Mouse (Mus musculus): ENCODE measurements around the gene Cntn5. TPM values are rescaled to one million over a fixed set of nuclear protein-coding genes. Genes with fewer than 3 reads are reported as not detected.

Gene Cntn5
- polyA plus RNA-seq, 1 experiment from 2014 or later, result 20.2 TPM

DNA sequence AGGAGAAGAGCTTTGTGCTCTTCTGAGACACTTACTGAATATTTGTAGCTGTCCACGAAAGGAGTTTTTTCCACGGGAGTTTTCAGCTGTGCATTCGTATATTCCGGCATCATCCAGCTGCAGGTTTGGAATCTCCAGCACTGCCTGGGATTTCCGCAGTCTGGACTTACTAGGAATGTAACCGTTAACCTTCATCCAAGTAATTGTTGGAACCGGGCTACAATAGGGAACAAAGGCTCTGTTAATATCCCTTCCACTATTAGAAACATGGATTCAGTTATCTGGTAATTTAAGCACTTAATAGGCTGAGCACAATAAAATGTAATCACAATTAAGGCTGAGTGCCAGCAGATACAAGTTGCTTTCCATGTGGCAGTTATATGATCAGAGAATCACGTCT lies 920.5 kb downstream of the Cntn5 start:
- H3K9me3 ChIP-seq (ENCODE audit: control insufficient read depth, low read length), result no peaks in the 10 kb centered on the region
- ATAC-seq, result no peak
- WGBS, result 53% methylated on average over 8 of the region's 8 CpGs
- H3K4me3 ChIP-seq (replicated peaks; ENCODE audit: low read length), result no peak overlapping the region
- H3K36me3 ChIP-seq (ENCODE audit: control insufficient read depth, insufficient read depth), result no peaks in the 10 kb centered on the region
- H3K27me3 ChIP-seq (replicated peaks; ENCODE audit: control insufficient read depth, insufficient read depth, low read length), result no peaks in the 10 kb centered on the region
- no peak overlapping the region for H3K9ac ChIP-seq (replicated peaks; ENCODE audit: low read depth, low read length)
- H3K4me1 ChIP-seq (replicated peaks; ENCODE audit: control insufficient read depth, insufficient read depth, low read length), result no peaks in the 10 kb centered on the region
- H3K4me2 ChIP-seq (ENCODE audit: low read length), result no peak overlapping the region
- no peak overlapping the region for H3K27ac ChIP-seq (ENCODE audit: low read length)

DNA sequence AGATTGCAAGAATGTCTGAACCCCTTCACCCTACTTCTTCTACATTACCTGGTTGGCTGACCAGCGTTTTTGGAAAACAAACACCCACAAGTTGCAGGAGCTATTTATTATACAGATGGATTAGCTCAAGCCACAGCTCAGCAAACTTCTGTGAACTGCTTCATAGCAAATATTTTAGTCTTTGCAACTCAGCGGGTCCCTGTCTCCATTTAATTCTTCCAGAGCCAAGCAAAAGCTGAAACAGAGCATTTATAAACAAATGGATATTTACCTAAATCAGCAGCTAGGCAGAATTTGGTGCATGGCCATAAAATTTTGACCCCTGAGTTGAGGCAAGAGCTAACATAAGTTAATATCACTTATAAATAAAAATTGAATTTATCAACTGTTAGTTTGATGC lies 921.4 kb downstream of the Cntn5 start:
- ATAC-seq, result no peak
- no peak overlapping the region for H3K9ac ChIP-seq (replicated peaks; ENCODE audit: low read depth, low read length)
- H3K36me3 ChIP-seq (ENCODE audit: control insufficient read depth, insufficient read depth), result no peaks in the 10 kb centered on the region
- H3K27me3 ChIP-seq (replicated peaks; ENCODE audit: control insufficient read depth, insufficient read depth, low read length), result no peaks in the 10 kb centered on the region
- no peak overlapping the region for H3K27ac ChIP-seq (ENCODE audit: low read length)
- no peaks in the 10 kb centered on the region for H3K9me3 ChIP-seq (ENCODE audit: control insufficient read depth, low read length)
- H3K4me3 ChIP-seq (replicated peaks; ENCODE audit: low read length), result no peak overlapping the region
- no peaks in the 10 kb centered on the region for H3K4me1 ChIP-seq (replicated peaks; ENCODE audit: control insufficient read depth, insufficient read depth, low read length)
- no peak overlapping the region for H3K4me2 ChIP-seq (ENCODE audit: low read length)
- 80% methylated on average over 2 of the region's 2 CpGs for WGBS

DNA sequence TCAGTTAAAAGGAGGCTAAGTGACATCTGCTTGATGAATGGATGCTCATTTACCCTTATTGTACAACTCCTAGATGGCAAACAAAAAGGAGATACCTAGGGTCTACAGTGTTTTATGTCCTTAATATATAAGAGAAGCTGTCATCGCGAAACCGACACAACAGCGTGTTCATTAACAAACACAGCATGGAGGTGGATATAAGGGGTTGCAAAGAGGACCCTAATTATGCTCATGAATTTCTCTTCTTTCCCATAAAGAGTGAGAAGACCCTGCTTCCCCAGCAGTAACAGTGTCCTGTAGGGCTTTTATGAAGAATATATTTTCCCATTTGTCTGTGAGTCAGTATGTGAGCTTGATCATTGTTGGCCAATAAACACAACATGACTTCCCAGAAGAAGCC lies 939.2 kb downstream of the Cntn5 start:
- no peak overlapping the region for H3K4me3 ChIP-seq (replicated peaks; ENCODE audit: low read length)
- H3K4me1 ChIP-seq (replicated peaks; ENCODE audit: control insufficient read depth, insufficient read depth, low read length), result no peaks in the 10 kb centered on the region
- H3K9ac ChIP-seq (replicated peaks; ENCODE audit: low read depth, low read length), result no peak overlapping the region
- no peak overlapping the region for H3K27ac ChIP-seq (ENCODE audit: low read length)
- H3K36me3 ChIP-seq (ENCODE audit: control insufficient read depth, insufficient read depth), result no peaks in the 10 kb centered on the region
- no peaks in the 10 kb centered on the region for H3K9me3 ChIP-seq (ENCODE audit: control insufficient read depth, low read length)
- 96% methylated on average over 4 of the region's 4 CpGs for WGBS
- ATAC-seq, result no peak
- no peaks in the 10 kb centered on the region for H3K27me3 ChIP-seq (replicated peaks; ENCODE audit: control insufficient read depth, insufficient read depth, low read length)
- no peak overlapping the region for H3K4me2 ChIP-seq (ENCODE audit: low read length)

DNA sequence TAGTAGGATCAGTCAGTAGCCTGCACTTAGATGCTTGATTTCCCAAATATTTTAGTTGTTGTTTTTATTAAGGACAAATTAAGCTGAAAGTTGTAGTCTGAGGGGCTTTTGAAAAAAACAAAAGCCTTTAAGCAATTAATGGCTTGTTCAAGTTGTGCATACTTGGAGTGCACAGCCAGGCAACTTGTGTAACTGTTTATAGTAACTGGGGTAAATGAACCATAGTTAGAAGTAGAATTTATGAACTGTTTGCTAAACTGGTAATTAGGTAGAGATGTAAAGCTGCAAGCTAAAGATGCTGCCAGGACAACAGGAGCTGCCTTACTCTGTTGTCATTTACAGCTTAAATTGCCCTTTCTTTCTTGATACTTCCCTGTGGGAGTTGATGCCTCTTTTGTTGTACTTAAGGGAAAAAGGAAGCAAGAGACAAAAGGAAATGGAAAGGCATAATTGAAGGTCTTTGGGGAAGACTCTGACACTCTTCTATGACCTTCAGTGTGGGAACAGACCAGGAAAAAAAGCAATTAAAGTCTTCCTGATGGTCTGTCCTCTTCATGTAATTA lies 943.9 kb downstream of the Cntn5 start:
- H3K9me3 ChIP-seq (ENCODE audit: control insufficient read depth, low read length), result no peaks in the 10 kb centered on the region
- H3K4me1 ChIP-seq (replicated peaks; ENCODE audit: control insufficient read depth, insufficient read depth, low read length), result no peaks in the 10 kb centered on the region
- H3K4me3 ChIP-seq (replicated peaks; ENCODE audit: low read length), result no peak overlapping the region
- H3K27ac ChIP-seq (ENCODE audit: low read length), result no peak overlapping the region
- H3K27me3 ChIP-seq (replicated peaks; ENCODE audit: control insufficient read depth, insufficient read depth, low read length), result 0 out of 2 replicates have a peak, but pooled peaks cover 2% of the 10 kb centered on the region
- no peak overlapping the region for H3K4me2 ChIP-seq (ENCODE audit: low read length)
- peak; percentile 28; the same call in 1 of the 2 replicates for ATAC-seq
- H3K9ac ChIP-seq (replicated peaks; ENCODE audit: low read depth, low read length), result no peak overlapping the region
- no peaks in the 10 kb centered on the region for H3K36me3 ChIP-seq (ENCODE audit: control insufficient read depth, insufficient read depth)

DNA sequence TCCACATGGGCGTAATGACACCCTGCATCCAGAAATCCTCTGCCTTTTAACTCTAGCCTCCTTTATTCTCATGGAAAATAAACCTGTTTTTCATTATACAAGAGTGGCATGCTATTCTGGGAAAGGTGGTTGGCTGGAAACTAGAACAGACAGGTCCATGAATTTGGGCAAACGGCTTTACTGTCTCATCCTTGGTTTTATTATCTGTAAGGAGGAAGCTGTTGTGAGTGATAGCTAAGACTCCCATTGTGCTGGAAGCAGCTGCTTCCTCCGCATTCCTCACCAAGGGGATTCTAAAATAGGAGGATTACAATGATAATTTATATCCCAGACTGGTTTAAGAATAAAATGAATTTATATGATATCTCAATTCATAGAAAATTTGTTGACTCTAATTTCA lies 955.2 kb downstream of the Cntn5 start:
- Histone ChIP-seq H3K4me3 (replicated peaks; ENCODE audit: low read length) (no peak overlapping the region), H3K9ac (replicated peaks; ENCODE audit: low read depth, low read length) (no peak overlapping the region), H3K4me2 (ENCODE audit: low read length) (no peak overlapping the region), H3K9me3 (ENCODE audit: control insufficient read depth, low read length) (no peaks in the 10 kb centered on the region), H3K27me3 (replicated peaks; ENCODE audit: control insufficient read depth, insufficient read depth, low read length) (no peaks in the 10 kb centered on the region), H3K27ac (ENCODE audit: low read length) (0 out of 2 replicates have a peak overlapping the region, but pooled peaks have one; percentile 12), H3K4me1 (replicated peaks; ENCODE audit: control insufficient read depth, insufficient read depth, low read length) (no peaks in the 10 kb centered on the region; the same call in 1 of the 2 replicates), H3K36me3 (ENCODE audit: control insufficient read depth, insufficient read depth) (no peaks in the 10 kb centered on the region)
- ATAC-seq, result no peak
- whole genome bisulfite sequencing, result 68% methylated on average over 3 of the region's 3 CpGs

DNA sequence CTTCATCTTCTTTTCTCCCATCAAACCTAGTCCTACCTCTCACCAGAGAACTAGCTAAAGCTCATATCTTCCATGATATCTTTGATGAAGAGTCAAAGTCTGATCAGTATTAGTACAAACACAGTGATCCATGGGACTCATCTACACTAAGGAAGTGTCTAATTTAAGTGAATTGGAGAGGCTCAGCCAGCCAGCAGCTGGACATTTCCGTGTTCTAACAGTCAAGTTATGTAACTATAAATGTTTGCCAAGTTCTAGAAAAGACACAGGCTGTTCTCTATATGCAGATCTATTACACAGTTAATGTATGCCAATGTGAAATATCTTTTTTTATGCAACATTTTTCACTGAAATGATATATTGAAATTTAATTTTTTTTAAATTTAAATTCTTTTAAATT lies 959.7 kb downstream of the Cntn5 start:
- Histone ChIP-seq H3K9me3 (ENCODE audit: control insufficient read depth, low read length) (no peaks in the 10 kb centered on the region), H3K27ac (ENCODE audit: low read length) (no peak overlapping the region), H3K36me3 (ENCODE audit: control insufficient read depth, insufficient read depth) (no peaks in the 10 kb centered on the region), H3K9ac (replicated peaks; ENCODE audit: low read depth, low read length) (no peak overlapping the region), H3K4me1 (replicated peaks; ENCODE audit: control insufficient read depth, insufficient read depth, low read length) (no peaks in the 10 kb centered on the region; the same call in 1 of the 2 replicates), H3K4me3 (replicated peaks; ENCODE audit: low read length) (no peak overlapping the region), H3K4me2 (ENCODE audit: low read length) (no peak overlapping the region), H3K27me3 (replicated peaks; ENCODE audit: control insufficient read depth, insufficient read depth, low read length) (no peaks in the 10 kb centered on the region)
- no peak for ATAC-seq
- WGBS, result 67% methylated on average over 1 of the region's 1 CpGs

DNA sequence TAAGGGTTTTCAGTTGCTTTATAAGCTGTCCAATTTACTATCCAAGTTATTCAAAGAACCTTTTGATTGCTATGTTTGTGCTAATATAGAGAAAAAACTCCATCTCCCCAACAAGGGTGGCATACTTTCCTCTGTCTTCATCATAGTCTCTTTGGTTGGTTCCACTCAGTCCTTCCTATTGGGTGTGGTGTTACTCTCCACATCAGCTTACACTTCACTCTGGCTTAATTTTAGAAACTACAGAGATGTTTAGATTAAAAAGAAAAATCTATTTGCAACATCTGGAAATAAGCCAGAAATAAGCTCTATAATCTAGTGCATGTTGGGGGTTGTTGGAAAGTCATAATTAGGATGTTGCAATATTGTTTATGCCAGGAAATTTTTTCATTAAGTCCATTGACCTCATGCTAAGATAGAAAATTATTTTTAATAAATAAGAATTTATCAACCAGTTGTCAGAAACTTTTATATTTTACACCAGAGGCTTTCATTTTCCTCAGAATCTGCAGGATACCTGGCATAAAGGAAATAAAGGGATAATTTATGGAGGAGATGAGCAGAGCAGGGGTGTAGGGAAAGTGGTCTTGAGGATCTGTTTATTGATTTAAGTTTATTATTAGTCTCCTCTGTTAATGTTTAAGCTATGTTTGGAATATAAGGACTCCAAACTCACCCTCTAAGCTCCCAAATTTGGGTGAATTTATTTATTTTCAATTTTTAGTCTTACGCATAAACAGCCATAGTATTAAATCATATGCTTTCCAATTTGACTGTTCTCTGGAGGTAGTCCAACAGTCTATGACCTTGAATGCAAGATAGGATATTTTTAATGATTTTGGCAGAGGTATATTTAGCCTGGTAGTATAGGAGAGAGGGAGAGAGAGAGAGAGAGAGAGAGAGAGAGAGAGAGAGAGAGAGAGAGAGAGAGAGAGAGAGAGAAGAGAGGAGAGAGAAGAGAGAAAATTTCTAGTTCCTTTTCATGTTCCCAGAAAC lies 966.8 kb downstream of the Cntn5 start:
- Histone ChIP-seq H3K4me1 (replicated peaks; ENCODE audit: control insufficient read depth, insufficient read depth, low read length) (no peaks in the 10 kb centered on the region), H3K27me3 (replicated peaks; ENCODE audit: control insufficient read depth, insufficient read depth, low read length) (no peaks in the 10 kb centered on the region), H3K27ac (ENCODE audit: low read length) (no peak overlapping the region), H3K36me3 (ENCODE audit: control insufficient read depth, insufficient read depth) (no peaks in the 10 kb centered on the region), H3K4me3 (replicated peaks; ENCODE audit: low read length) (no peak overlapping the region), H3K9ac (replicated peaks; ENCODE audit: low read depth, low read length) (no peak overlapping the region), H3K4me2 (ENCODE audit: low read length) (no peak overlapping the region), H3K9me3 (ENCODE audit: control insufficient read depth, low read length) (no peaks in the 10 kb centered on the region)
- 75% methylated on average over 1 of the region's 1 CpGs for WGBS
- no peak for ATAC-seq

DNA sequence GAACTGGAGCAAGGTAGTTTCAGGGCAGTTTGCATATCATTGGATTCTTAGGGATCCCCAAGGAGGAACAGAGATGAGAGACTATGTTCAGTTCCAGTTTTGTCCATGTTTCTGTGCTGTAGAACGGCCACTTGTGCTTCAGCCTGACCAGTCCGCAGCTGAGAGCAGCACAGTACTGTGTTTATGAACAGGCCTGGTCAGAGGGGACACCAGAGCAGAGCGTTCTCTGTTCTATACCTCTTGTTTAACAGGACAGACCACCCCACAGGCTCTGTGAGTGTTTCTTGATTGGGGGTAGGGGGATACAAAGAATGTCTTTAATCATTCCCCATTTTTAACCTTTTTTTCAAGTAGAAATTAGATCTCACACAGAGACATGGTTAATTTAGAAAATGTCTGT lies 984.0 kb downstream of the Cntn5 start:
- H3K27me3 ChIP-seq (replicated peaks; ENCODE audit: control insufficient read depth, insufficient read depth, low read length), result no peaks in the 10 kb centered on the region
- H3K4me3 ChIP-seq (replicated peaks; ENCODE audit: low read length), result no peak overlapping the region
- WGBS, result 39% methylated on average over 3 of the region's 3 CpGs
- H3K36me3 ChIP-seq (ENCODE audit: control insufficient read depth, insufficient read depth), result no peaks in the 10 kb centered on the region
- no peak for ATAC-seq
- H3K4me2 ChIP-seq (ENCODE audit: low read length), result no peak overlapping the region
- H3K9ac ChIP-seq (replicated peaks; ENCODE audit: low read depth, low read length), result no peak overlapping the region
- no peak overlapping the region for H3K27ac ChIP-seq (ENCODE audit: low read length)
- H3K9me3 ChIP-seq (ENCODE audit: control insufficient read depth, low read length), result peaks cover 6% of the 10 kb centered on the region; the same call in 1 of the 2 replicates
- no peaks in the 10 kb centered on the region for H3K4me1 ChIP-seq (replicated peaks; ENCODE audit: control insufficient read depth, insufficient read depth, low read length)

DNA sequence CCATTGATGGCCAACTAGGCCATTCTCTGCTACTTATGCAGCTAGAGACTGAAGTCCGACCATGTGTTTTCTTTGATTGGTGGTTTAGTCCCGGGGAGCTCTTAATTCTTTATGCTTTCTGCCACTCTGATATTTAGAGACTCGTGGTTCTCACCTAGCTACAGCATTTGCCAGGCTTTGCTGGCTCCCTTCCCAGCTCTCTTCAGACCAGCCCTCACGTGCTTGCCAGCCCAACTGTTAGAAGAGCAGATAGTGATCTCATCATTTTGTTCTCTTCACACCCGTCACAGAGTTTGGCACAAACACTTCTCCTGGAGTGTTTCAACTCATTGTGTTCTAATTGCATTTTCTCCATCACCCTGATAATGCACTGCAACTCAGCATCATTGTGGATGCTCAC lies 1005.5 kb downstream of the Cntn5 start:
- Histone ChIP-seq H3K9ac (replicated peaks; ENCODE audit: low read depth, low read length) (no peak overlapping the region), H3K27me3 (replicated peaks; ENCODE audit: control insufficient read depth, insufficient read depth, low read length) (no peaks in the 10 kb centered on the region), H3K4me1 (replicated peaks; ENCODE audit: control insufficient read depth, insufficient read depth, low read length) (peaks cover 3% of the 10 kb centered on the region; the same call in 1 of the 2 replicates), H3K4me2 (ENCODE audit: low read length) (no peak overlapping the region), H3K36me3 (ENCODE audit: control insufficient read depth, insufficient read depth) (no peaks in the 10 kb centered on the region), H3K9me3 (ENCODE audit: control insufficient read depth, low read length) (no peaks in the 10 kb centered on the region), H3K27ac (ENCODE audit: low read length) (no peak overlapping the region), H3K4me3 (replicated peaks; ENCODE audit: low read length) (no peak overlapping the region)
- WGBS, result 23% methylated on average over 5 of the region's 5 CpGs
- ATAC-seq, result peak; percentile 94

Measured in forebrain, embryonic 16.5 days (tissue).